Mouse (Mus musculus): Measurements from ENCODE around the gene 2010109A12Rik.

DNA sequence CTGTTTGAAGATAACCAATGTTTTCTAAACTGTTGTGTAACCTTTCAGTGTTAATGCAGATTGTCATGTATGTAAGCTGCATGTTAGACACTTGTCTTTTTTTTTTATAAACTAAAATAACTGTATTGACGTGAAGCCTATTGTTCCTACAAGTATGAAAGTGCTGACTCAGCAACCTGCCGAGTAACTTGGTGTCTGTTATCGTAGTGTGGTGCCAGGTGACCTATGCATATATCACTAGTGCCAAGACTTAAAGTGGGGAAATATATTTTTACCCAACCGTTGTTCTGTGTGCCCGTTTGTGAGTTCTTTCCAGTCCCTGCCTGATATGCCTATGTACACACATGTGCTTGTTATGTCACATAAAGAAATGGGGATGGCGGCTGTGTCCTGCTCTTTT lies 31.6 kb upstream of the 2010109A12Rik start:
- no peak for TF ChIP-seq EP300 (IDR thresholded peaks at IDR 0.05; ENCODE audit: insufficient read depth, low read depth, low read length)
- TF ChIP-seq POLR2A (IDR thresholded peaks at IDR 0.05; ENCODE audit: insufficient read depth, low read length), result no peak
